Mouse (Mus musculus): ENCODE measurements around the gene Zcchc14. TPM values are rescaled to one million over a fixed set of nuclear protein-coding genes. Genes with fewer than 3 reads are reported as not detected.

Gene Zcchc14
- polyA plus RNA-seq (2014; fragmentation: Illumina TruSeq; extraction: RNeasy Lipid Tissue Mini Kit (QIAGEN cat#74804); ENCODE audit: low read depth, low replicate concordance) = 19.7 TPM

DNA sequence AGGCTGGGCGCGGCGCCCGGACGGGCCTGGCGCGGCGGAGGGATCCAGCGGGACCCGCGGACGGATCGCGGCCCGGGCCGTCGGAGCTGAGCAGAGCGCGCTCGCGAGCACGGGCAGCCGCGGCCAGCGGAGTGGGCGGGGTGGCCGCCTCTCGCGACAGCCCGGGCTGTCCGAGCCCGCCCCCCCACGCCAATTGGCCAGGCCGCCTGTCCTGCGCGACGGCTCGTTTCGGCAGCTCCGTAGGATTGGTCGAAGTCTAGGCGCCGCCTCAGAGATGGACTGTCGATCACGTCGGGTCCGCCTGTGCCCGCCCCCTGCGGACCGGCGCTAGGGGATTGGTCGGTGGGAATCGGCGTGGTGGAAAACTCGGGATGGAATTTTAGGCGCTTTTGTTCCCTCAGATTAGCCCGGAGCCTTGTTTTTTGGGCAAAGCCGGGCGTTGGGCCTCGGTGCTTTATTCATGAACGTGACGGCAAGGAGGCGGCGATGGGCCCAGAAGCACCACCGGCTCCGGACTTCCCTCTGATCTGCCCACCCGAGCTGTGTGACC lies at the start of gene Zcchc14:
Zcchc14 (minus strand) TSS at position 128 of the 550 bp plus-strand sequence.

GRCm38 (mm10) chr8:121590203-121591177 lies 62.2 kb downstream of the Zcchc14 start, which contains the start of gene Map1lc3b:
Map1lc3b (plus strand) TSS chr8:121590361.

DNA sequence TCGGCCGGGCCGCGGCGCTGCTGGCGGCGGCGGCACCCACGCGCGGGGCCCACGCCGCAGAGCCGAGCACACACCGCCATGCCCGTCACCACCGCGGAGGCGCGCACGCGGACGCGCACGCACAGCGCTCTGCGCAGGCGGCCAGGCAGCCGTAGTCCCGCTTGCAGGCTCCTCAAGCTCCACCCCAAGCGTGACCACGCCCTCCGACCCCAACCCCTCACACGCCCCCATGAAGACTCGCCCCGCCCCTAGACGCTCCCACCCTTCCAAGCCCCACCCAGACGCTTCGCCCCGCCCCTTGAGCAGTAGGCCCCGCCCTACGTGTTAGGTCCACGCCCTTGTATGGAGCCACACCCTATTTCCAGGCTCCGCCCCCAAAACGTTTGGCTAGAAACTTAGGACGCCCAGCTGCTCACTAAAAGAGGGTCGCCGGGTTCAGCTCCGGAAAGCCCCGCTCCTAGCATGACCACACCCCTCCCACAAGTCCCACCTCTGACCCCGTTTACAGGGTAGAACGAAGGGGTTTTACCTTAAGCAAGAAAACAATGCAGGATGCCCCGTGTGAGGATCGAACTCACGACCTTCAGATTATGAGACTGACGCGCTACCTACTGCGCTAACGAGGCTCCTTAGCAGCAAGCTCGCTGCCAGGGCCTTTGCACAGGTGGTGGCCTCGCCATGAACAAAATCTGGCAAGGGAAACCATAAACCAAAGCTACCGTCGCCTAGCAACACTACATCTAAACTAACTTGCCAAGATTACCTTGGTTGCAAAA lies 73.8 kb downstream of the Zcchc14 start, which contains the start of gene Fbxo31:
Fbxo31 (minus strand) TSS at position 131 of the 776 bp plus-strand sequence.

Other genes with a start within 250 kb of the Zcchc14 start
- gene 1700018B08Rik, start 108.6 kb downstream of the Zcchc14 start, polyA plus RNA-seq (2014; fragmentation: Illumina TruSeq; extraction: RNeasy Lipid Tissue Mini Kit (QIAGEN cat#74804); ENCODE audit: low read depth, low replicate concordance) = 5.3 TPM
- 18.7 TPM for gene Fbxo31, start 74.1 kb downstream of the Zcchc14 start, polyA plus RNA-seq (2014; fragmentation: Illumina TruSeq; extraction: RNeasy Lipid Tissue Mini Kit (QIAGEN cat#74804); ENCODE audit: low read depth, low replicate concordance)
- gene Map1lc3b, start 62.5 kb downstream of the Zcchc14 start, polyA plus RNA-seq (2014; fragmentation: Illumina TruSeq; extraction: RNeasy Lipid Tissue Mini Kit (QIAGEN cat#74804); ENCODE audit: low read depth, low replicate concordance) = 181 TPM
- gene Jph3, start 76.7 kb upstream of the Zcchc14 start, polyA plus RNA-seq (2014; fragmentation: Illumina TruSeq; extraction: RNeasy Lipid Tissue Mini Kit (QIAGEN cat#74804); ENCODE audit: low read depth, low replicate concordance) = 0.07 TPM
- 22.0 TPM for gene Klhdc4, start 176.7 kb upstream of the Zcchc14 start, polyA plus RNA-seq (2014; fragmentation: Illumina TruSeq; extraction: RNeasy Lipid Tissue Mini Kit (QIAGEN cat#74804); ENCODE audit: low read depth, low replicate concordance)